Mouse (Mus musculus): ENCODE results near the gene Dnase2a. TPM values are rescaled to one million over a fixed set of nuclear protein-coding genes. Genes with fewer than 3 reads are reported as not detected.

Gene Dnase2a
- polyA plus RNA-seq, 1 experiment, result 23.8 TPM

DNA sequence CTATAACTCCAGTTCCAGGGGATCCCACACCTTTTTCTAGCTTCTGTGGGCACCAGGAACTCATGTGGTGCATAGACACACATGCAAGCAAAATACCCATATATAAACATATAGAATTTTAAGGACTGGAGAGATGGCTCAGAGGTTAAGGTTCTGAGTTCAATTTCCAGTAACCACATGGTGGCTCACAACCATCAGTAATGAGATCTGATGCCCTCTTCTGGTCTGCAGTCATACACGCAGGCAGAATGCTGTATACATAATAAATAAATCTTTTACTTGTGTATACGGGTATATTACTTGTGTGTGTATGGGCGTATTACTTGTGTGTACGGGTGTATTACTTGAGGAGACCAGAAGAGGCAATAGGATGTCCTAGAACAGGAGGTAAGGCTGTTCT, 55.6 kb downstream of the Dnase2a start:
- WGBS, result 94% methylated on average over 4 of the region's 4 CpGs
- TF ChIP-seq POLR2A (IDR thresholded peaks at IDR 0.05; ENCODE audit: control insufficient read depth, extremely low read depth, insufficient read depth, low read length, poor library complexity), result no peak
- TF ChIP-seq CTCF (IDR thresholded peaks at IDR 0.05; ENCODE audit: borderline replicate concordance, control insufficient read depth, extremely low read depth, insufficient read depth, low read length, poor library complexity), result no peak
- Histone ChIP-seq H3K27me3 (ENCODE audit: control insufficient read depth, insufficient read depth, low read length) (no peaks in the 10 kb centered on the region), H3K4me3 (ENCODE audit: control insufficient read depth, insufficient read depth, low read length) (no peak overlapping the region), H3K4me1 (replicated peaks; ENCODE audit: control insufficient read depth, insufficient read depth, low read length) (peaks cover 23% of the 10 kb centered on the region), H3K36me3 (ENCODE audit: control insufficient read depth, insufficient read depth, low read length) (no peaks in the 10 kb centered on the region), H3K27ac (ENCODE audit: control insufficient read depth, insufficient read depth, low read length) (no peak overlapping the region)
- DNase-seq, result no peak

DNA sequence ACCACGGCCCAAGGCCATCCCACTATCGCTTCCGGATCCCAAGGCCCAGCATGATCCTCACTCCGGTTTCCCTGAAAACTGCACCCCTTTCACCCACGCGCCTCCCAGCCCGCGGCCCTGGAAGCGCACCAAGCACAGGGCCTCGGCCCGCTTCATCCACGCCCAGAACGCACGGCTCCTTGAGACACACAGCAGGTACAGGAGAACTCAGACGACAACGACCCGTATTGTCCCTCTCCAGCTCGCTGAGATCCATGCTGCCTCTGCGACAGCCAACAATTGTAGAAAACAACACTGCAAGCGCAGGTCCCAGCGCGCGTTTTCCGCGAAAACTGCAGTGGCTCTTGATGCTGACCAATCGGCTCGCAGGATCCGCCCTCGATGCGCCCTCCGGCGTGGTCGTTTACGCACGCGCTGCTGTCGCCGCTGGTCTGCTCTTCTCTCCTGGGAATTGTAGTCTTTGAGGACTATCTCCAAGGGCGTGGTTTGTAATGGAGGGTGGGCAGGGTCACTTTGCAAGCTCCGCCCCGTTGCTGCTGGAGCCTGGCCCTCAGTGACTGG, 57.5 kb downstream of the Dnase2a start:
- Histone ChIP-seq H3K27ac (ENCODE audit: control insufficient read depth, insufficient read depth, low read length) (0 out of 2 replicates have a peak overlapping the region, but pooled peaks have one; percentile 9), H3K4me3 (ENCODE audit: control insufficient read depth, insufficient read depth, low read length) (peak overlapping the region; percentile 76), H3K27me3 (ENCODE audit: control insufficient read depth, insufficient read depth, low read length) (no peaks in the 10 kb centered on the region), H3K4me1 (replicated peaks; ENCODE audit: control insufficient read depth, insufficient read depth, low read length) (peaks cover 30% of the 10 kb centered on the region), H3K36me3 (ENCODE audit: control insufficient read depth, insufficient read depth, low read length) (no peaks in the 10 kb centered on the region)
- DNase-seq, result peak; percentile 87
- under 1% methylated on average over 41 of the region's 41 CpGs for WGBS
- TF ChIP-seq CTCF (IDR thresholded peaks at IDR 0.05; ENCODE audit: borderline replicate concordance, control insufficient read depth, extremely low read depth, insufficient read depth, low read length, poor library complexity) (no peak), POLR2A (IDR thresholded peaks at IDR 0.05; ENCODE audit: control insufficient read depth, extremely low read depth, insufficient read depth, low read length, poor library complexity) (peak; percentile 55; the same call in 1 of the 2 replicates)

DNA sequence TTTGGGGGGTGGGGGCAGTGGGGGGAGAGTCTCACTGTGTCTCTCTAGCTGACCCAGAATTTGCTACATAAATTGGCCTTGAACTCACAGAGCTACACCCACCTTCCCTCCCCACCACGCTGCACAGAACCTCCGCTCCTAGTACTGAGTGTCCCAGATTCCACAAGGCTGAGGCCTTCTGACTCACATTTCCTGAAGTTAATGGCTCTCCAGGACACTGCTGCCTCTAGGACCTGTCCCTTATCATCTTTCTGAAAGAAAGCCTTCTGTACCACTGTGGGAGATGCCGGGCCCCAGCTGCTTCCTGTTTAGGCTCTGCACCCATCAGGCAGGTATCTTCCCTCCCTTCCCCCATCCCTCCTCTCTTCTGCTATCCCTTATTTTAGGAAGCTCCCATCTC, 58.2 kb downstream of the Dnase2a start:
- WGBS, result 54% methylated on average over 3 of the region's 3 CpGs

DNA sequence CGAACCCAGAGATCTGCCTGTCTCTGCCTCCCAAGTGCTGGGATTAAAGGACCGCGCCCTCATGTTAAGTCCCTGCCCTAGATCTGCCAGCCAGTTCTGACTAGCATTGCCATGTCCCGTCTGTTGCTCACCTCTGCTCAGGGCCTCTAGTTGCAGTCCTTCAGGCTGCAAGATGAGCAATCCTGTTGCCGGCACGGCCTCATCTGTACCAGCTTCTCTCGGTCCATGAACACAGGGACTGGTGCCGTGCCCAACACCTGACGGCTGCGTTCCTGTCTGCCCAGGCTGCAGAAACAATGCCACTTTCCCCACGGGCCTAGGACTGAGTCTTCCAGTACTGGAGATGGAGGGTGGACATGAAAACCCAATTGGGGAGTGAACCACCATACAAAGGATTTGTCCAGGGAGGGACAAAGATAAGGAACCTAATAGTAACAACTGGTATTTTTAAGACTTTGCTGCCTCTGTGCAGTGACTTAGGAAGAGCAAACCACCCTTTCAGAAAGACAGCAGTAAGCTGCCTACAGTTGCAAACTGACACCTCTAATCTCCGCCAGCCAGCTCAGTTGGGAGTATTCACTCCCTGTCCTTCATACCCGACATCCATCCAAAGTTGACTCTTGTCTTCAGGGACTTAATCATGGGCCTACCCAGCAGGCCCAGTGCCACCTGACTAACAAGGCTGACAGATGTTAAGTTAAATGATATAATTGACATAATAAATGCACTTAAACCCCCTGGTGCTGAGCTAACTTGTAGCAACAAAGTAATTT, 59.4 kb downstream of the Dnase2a start:
- Histone ChIP-seq H3K4me3 (ENCODE audit: control insufficient read depth, insufficient read depth, low read length) (no peak overlapping the region), H3K36me3 (ENCODE audit: control insufficient read depth, insufficient read depth, low read length) (no peaks in the 10 kb centered on the region), H3K27ac (ENCODE audit: control insufficient read depth, insufficient read depth, low read length) (no peak overlapping the region), H3K27me3 (ENCODE audit: control insufficient read depth, insufficient read depth, low read length) (no peaks in the 10 kb centered on the region), H3K4me1 (replicated peaks; ENCODE audit: control insufficient read depth, insufficient read depth, low read length) (peaks cover 30% of the 10 kb centered on the region)
- DNase-seq, result no peak
- 98% methylated on average over 13 of the region's 13 CpGs for WGBS
- TF ChIP-seq POLR2A (IDR thresholded peaks at IDR 0.05; ENCODE audit: control insufficient read depth, extremely low read depth, insufficient read depth, low read length, poor library complexity) (no peak), CTCF (IDR thresholded peaks at IDR 0.05; ENCODE audit: borderline replicate concordance, control insufficient read depth, extremely low read depth, insufficient read depth, low read length, poor library complexity) (no peak)

More for the DNA sequence above, 58.2 kb downstream of the Dnase2a start:
- Histone ChIP-seq H3K4me3 (ENCODE audit: control insufficient read depth, insufficient read depth, low read length) (no peak overlapping the region), H3K4me1 (replicated peaks; ENCODE audit: control insufficient read depth, insufficient read depth, low read length) (peaks cover 30% of the 10 kb centered on the region), H3K27ac (ENCODE audit: control insufficient read depth, insufficient read depth, low read length) (peak overlapping the region; percentile 87), H3K27me3 (ENCODE audit: control insufficient read depth, insufficient read depth, low read length) (no peaks in the 10 kb centered on the region), H3K36me3 (ENCODE audit: control insufficient read depth, insufficient read depth, low read length) (no peaks in the 10 kb centered on the region)
- no peak for TF ChIP-seq POLR2A (IDR thresholded peaks at IDR 0.05; ENCODE audit: control insufficient read depth, extremely low read depth, insufficient read depth, low read length, poor library complexity)
- TF ChIP-seq CTCF (IDR thresholded peaks at IDR 0.05; ENCODE audit: borderline replicate concordance, control insufficient read depth, extremely low read depth, insufficient read depth, low read length, poor library complexity), result no peak
- no peak for DNase-seq

DNA sequence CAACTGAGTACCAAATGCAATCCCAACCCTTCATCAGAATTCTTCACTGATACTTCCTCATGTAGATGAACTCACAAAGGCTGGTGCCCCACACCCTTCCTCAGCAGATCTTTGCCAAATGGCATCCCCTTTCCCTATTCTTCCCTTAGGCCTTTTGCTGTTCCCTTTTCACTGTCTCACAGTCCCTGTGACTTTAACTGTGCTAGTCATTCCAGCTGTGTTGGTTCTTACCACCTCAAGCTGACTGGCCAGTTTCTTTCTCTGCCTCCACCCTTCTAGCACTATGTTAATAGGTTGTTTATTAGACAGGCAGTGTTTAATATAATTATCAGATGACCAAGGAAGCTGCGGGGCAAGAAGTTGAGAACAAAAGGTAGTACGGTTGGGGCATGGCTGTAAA, 60.3 kb downstream of the Dnase2a start:
- 8% methylated on average over 2 of the region's 2 CpGs for WGBS
- no peak overlapping the region for H3K4me3 ChIP-seq (ENCODE audit: control insufficient read depth, insufficient read depth, low read length)
- no peak for DNase-seq
- peaks cover 30% of the 10 kb centered on the region for H3K4me1 ChIP-seq (replicated peaks; ENCODE audit: control insufficient read depth, insufficient read depth, low read length)
- H3K27ac ChIP-seq (ENCODE audit: control insufficient read depth, insufficient read depth, low read length), result no peak overlapping the region
- no peaks in the 10 kb centered on the region for H3K36me3 ChIP-seq (ENCODE audit: control insufficient read depth, insufficient read depth, low read length)
- H3K27me3 ChIP-seq (ENCODE audit: control insufficient read depth, insufficient read depth, low read length), result no peaks in the 10 kb centered on the region
- TF ChIP-seq POLR2A (IDR thresholded peaks at IDR 0.05; ENCODE audit: control insufficient read depth, extremely low read depth, insufficient read depth, low read length, poor library complexity) (no peak), CTCF (IDR thresholded peaks at IDR 0.05; ENCODE audit: borderline replicate concordance, control insufficient read depth, extremely low read depth, insufficient read depth, low read length, poor library complexity) (no peak)

DNA sequence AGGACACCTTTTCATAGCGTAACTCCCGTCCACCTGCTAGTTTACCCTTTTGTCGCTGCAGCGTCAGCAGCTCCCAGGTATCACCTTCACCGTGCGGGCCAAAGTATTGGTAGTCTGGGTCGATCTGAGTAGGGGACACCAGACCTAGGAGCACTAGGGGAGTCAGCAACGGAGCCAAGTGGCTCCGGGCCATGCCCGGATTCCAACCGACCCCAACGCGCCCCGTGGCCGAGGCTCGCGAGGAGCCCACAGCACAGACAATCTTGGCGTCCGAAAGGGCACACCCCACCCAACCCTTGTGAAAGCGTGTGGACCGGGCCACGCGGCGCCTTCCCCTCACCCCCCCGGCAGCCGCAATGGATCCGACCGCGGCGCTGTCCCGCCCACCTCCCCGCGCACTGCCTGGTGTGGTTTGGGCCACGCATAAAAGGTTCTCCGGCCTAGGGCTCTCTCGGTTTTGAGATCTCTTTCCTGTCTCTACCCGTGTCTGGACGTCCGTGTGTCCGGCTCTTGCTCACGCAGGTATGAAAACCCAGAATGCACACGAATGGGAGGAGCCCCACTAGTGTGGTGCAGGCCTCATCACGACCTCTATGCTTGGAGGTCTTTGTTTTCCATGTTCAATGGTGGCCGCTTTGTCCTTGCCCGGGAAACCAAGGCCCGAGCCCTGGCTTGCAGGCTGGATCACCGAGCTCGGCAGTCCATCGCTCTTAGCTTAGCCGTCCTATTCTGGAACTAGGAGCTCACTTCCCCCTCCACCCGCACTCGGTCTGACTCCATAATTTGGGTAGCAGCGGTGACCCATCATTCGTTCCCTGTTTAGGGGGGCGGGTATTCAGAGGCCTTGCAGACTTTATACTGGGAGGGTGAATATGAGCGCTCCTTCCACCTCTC, 61.1 kb downstream of the Dnase2a start, which contains the start of the genes Gm49661, Prdx2 and Rnaseh2a:
Gm49661 (minus strand) TSS at position 193 of the 894 bp plus-strand sequence.
Prdx2 (plus strand) TSS at position 347 of the 894 bp plus-strand sequence.
Rnaseh2a (minus strand) TSS at position 527 of the 894 bp plus-strand sequence.
- Histone ChIP-seq H3K36me3 (ENCODE audit: control insufficient read depth, insufficient read depth, low read length) (no peaks in the 10 kb centered on the region), H3K27ac (ENCODE audit: control insufficient read depth, insufficient read depth, low read length) (no peak within 1 kb of the TSS), H3K4me3 (ENCODE audit: control insufficient read depth, insufficient read depth, low read length) (peak within 1 kb of the TSS; percentile 74), H3K4me1 (replicated peaks; ENCODE audit: control insufficient read depth, insufficient read depth, low read length) (peaks cover 30% of the 10 kb centered on the region), H3K27me3 (ENCODE audit: control insufficient read depth, insufficient read depth, low read length) (no peaks in the 10 kb centered on the region)
- under 1% methylated on average over 56 of the region's 56 CpGs for WGBS
- peak; percentile 63 for DNase-seq
- TF ChIP-seq POLR2A (IDR thresholded peaks at IDR 0.05; ENCODE audit: control insufficient read depth, extremely low read depth, insufficient read depth, low read length, poor library complexity) (peak; percentile 72; the same call in 1 of the 2 replicates), CTCF (IDR thresholded peaks at IDR 0.05; ENCODE audit: borderline replicate concordance, control insufficient read depth, extremely low read depth, insufficient read depth, low read length, poor library complexity) (no peak)
